ENCODE assay signal across 10 mouse cellular contexts in genomic region chr15:79525979-79526768, GRCm38 (mm10). TPM values are rescaled to one million over a fixed set of nuclear protein-coding genes. Genes with fewer than 3 reads are reported as not detected.
A peak's percentile ranks its signal among the peaks of the same experiment; 100 is the strongest.
DNase-seq lines count a peak whose midpoint lies in the region; ATAC-seq and TF ChIP-seq lines count a peak whose summit lies in the region.
"Had no signal": no experiment of that assay in that cellular context is flagged by ENCODE, and none has a peak within 500 bp of the region (broad histone marks: within the 10 kb centered on the region; RNA-seq: fewer than 3 reads in every experiment).

No protein-coding gene starts in this region.

- no peaks in the 10 kb centered on the region for H3K79me2 ChIP-seq in MEL (ENCODE audit: control insufficient read depth, insufficient read depth, low read length, poor library complexity)

- no peak for TF ChIP-seq EP300 in MEL (IDR thresholded peaks at IDR 0.05; ENCODE audit: low read depth in 1 of 2, low read length in 2 of 2)

- H3K4me2 ChIP-seq in kidney, embryonic 14.5 days (replicated peaks; ENCODE audit: low read depth, low read length), result no peak overlapping the region

- no peak for TF ChIP-seq RAD21 in MEL (IDR thresholded peaks at IDR 0.05; ENCODE audit: low read depth, low read length)

- no peak for ATAC-seq in kidney, embryonic 14.5 days (ENCODE audit: low FRiP score, low TSS enrichment)

- TF ChIP-seq CTCF in MEL (IDR thresholded peaks at IDR 0.05 in 2 of 3, conservative IDR thresholded peaks at IDR 0.05 in 1 of 3; ENCODE audit: control insufficient read depth in 1 of 3, insufficient read depth in 1 of 3, low read depth in 2 of 3, low read length in 3 of 3, poor library complexity in 1 of 3, severe bottlenecking in 1 of 3), result no peak

- no peaks in the 10 kb centered on the region for H3K9me3 ChIP-seq in kidney, embryonic 14.5 days (ENCODE audit: control insufficient read depth, low read length)
- H3K9me3 ChIP-seq in MEL (replicated peaks; ENCODE audit: insufficient read depth, low read length), result no peaks in the 10 kb centered on the region

- no peaks in the 10 kb centered on the region for H3K4me1 ChIP-seq in kidney, embryonic 14.5 days (ENCODE audit: control insufficient read depth, insufficient read depth, low read length)
- no peaks in the 10 kb centered on the region for H3K4me1 ChIP-seq in MEL (ENCODE audit: control insufficient read depth in 1 of 2, insufficient read depth in 2 of 2, low read length in 2 of 2)

- TF ChIP-seq POLR2A in MEL (IDR thresholded peaks at IDR 0.05; ENCODE audit: control insufficient read depth in 1 of 2, insufficient read depth in 1 of 2, low read depth in 1 of 2, low read length in 2 of 2, poor library complexity in 1 of 2), result peak in 1 of 2 experiments; percentile 4; a peak in 1 of 4 replicates

- H3K27ac ChIP-seq in kidney, embryonic 14.5 days (ENCODE audit: low read depth, low read length), result 0 out of 2 replicates have a peak overlapping the region, but pooled peaks have one; percentile 6
- no peak overlapping the region for H3K27ac ChIP-seq in MEL (ENCODE audit: control insufficient read depth, low read depth, low read length)

- H3K4me3 ChIP-seq in kidney, embryonic 14.5 days (ENCODE audit: low read length), result no peak overlapping the region
- no peak overlapping the region for H3K4me3 ChIP-seq in MEL (ENCODE audit: control insufficient read depth in 1 of 2, insufficient read depth in 1 of 2, low read depth in 2 of 2, low read length in 2 of 2)

- H3K36me3 ChIP-seq in kidney, embryonic 14.5 days (ENCODE audit: control insufficient read depth, insufficient read depth, low read length), result peaks cover 54% of the 10 kb centered on the region
- H3K36me3 ChIP-seq in MEL (ENCODE audit: control insufficient read depth in 1 of 2, insufficient read depth in 2 of 2, low read length in 2 of 2), result peaks cover 0 to 3% of the 10 kb centered on the region in 2 experiments; a peak in 2 of 4 replicates

- WGBS in kidney, embryonic 14.5 days, result 65% methylated on average over 9 of the region's 9 CpGs

- H3K27me3 ChIP-seq in kidney, embryonic 14.5 days (ENCODE audit: control insufficient read depth, insufficient read depth, low read length), result no peaks in the 10 kb centered on the region
- H3K27me3 ChIP-seq in MEL (ENCODE audit: control insufficient read depth in 1 of 2, insufficient read depth in 2 of 2, low read length in 2 of 2), result no peaks in the 10 kb centered on the region

- intact Hi-C loops in heart, postnatal 25 days (cut with DNase I), result no loop called here

- no peak for DNase-seq in kidney, adult 11 months
- DNase-seq in A20 (ENCODE audit: low read depth, low spot score) (peak; percentile 16), MEL (ENCODE audit: low read depth, low spot score) (no peak)
- peak; percentile 33 for DNase-seq in heart, postnatal 25 days (ENCODE audit: low spot score)
- DNase-seq in natural killer cell, adult 2 months (ENCODE audit: low spot score in 2 of 2), result no peak
- DNase-seq in cerebellum, adult 11-12 months, result no peak
- no peak for DNase-seq in cerebellum, postnatal 25 days
- DNase-seq: layer of hippocampus, adult 9-11 months; retina, postnatal 1 day had no signal

- H3K9ac ChIP-seq in kidney, embryonic 14.5 days (ENCODE audit: low read depth, low read length), result no peak overlapping the region
- H3K9ac ChIP-seq in MEL (ENCODE audit: control insufficient read depth, low read depth, low read length, poor library complexity, severe bottlenecking), result no peak overlapping the region

TF ChIP-seq in MEL, 35 proteins besides CTCF, POLR2A, EP300 and RAD21:
- TF ChIP-seq POLR2AphosphoS5 (IDR thresholded peaks at IDR 0.05; ENCODE audit: borderline replicate concordance, low read depth, low read length) (0 out of 2 replicates have a peak, but pooled peaks have one; percentile 64), CHD2 (IDR thresholded peaks at IDR 0.05; ENCODE audit: low read length) (0 out of 2 replicates have a peak, but pooled peaks have one; percentile 7), ZMIZ1 (IDR thresholded peaks at IDR 0.05; ENCODE audit: low read depth, low read length) (peak; percentile 57), GATA1 (IDR thresholded peaks at IDR 0.05; ENCODE audit: low read depth, low read length) (no peak), E2F4 (IDR thresholded peaks at IDR 0.05; ENCODE audit: borderline replicate concordance, low read depth, low read length) (no peak), NRF1 (IDR thresholded peaks at IDR 0.05; ENCODE audit: insufficient read depth, low read depth, low read length, poor library complexity, severe bottlenecking) (no peak), NELFE (IDR thresholded peaks at IDR 0.05; ENCODE audit: low read depth, low read length) (no peak)

RNA-seq across cellular contexts. Expression of gene Kdelr3, which starts 10.0 kb away (rescaled TPM):
- 38.2 and 40.1 TPM in 2 replicates for polyA plus RNA-seq in kidney, embryonic 14.5 days (2014; fragmentation: Nextera tagmentation; extraction: Ambion mirVana)
- total RNA-seq in MEL (2012; rRNA removed), result 12.6 and 14.5 TPM in 2 replicates
- 10 to 100 TPM in 1 of 2 experiments, not detected in 1; 32.2 TPM for polyA plus RNA-seq in MEL (2012; ENCODE audit: insufficient read depth in 1 of 2, insufficient read length in 2 of 2, low read depth in 1 of 2, low replicate concordance in 2 of 2, missing spikeins in 1 of 2)
- 1 to 10 TPM; 7.6 to 8.2 TPM for total RNA-seq in heart, postnatal 25 days (2021)

RNA-seq across cellular contexts. Expression of gene Ddx17, which starts 20.4 kb away (rescaled TPM):
- polyA plus RNA-seq in kidney, embryonic 14.5 days (2014; fragmentation: Nextera tagmentation; extraction: Ambion mirVana), result 84.7 and 93.8 TPM in 2 replicates
- total RNA-seq in MEL (2012; rRNA removed), result 100 and 115 TPM in 2 replicates
- polyA plus RNA-seq in MEL (2012; ENCODE audit: insufficient read depth in 1 of 2, insufficient read length in 2 of 2, low read depth in 1 of 2, low replicate concordance in 2 of 2, missing spikeins in 1 of 2), result 100 to 1,000 TPM in 1 of 2 experiments, 10 to 100 TPM in 1; 85.4 to 148 TPM
- 100 to 1,000 TPM in 1 of 2 experiments, 10 to 100 TPM in 1; 96.7 to 105 TPM for total RNA-seq in heart, postnatal 25 days (2021)

RNA-seq across cellular contexts. Expression of gene Kcnj4, which starts 21.1 kb away (rescaled TPM):
- polyA plus RNA-seq in kidney, embryonic 14.5 days (2014; fragmentation: Nextera tagmentation; extraction: Ambion mirVana), result 0.23 TPM in 1 of 2 replicates, not detected in the other
- total RNA-seq in MEL (2012; rRNA removed), result not detected in 2 replicates
- polyA plus RNA-seq in MEL (2012; ENCODE audit: insufficient read depth in 1 of 2, insufficient read length in 2 of 2, low read depth in 1 of 2, low replicate concordance in 2 of 2, missing spikeins in 1 of 2), result under 1 TPM in 1 of 2 experiments, not detected in 1; 0.07 TPM
- total RNA-seq in heart, postnatal 25 days (2021), result not detected

Comparison
In these comparisons a context has a peak if more than half of its experiments do, and no peak if none do; other contexts are left out.
1. DNase-seq: peak in A20 (single experiment) and heart, postnatal 25 days (single experiment); none in kidney, adult 11 months (single experiment), MEL (single experiment), natural killer cell, adult 2 months (0 of 2), cerebellum, adult 11-12 months (single experiment) and cerebellum, postnatal 25 days (0 of 2).